Mouse (Mus musculus): ENCODE measurements at regions not wholly inside any gene's neighbourhood (a gene's known extent, or its start where the extent isn't known, plus 50 kb on each side); places are given as distances from the start of the nearest gene placed in this dataset.
"Not testable (repeated sequence)": the region's sequence is repeated elsewhere in the genome, so short reads cannot be mapped to it uniquely, and the experiment has no call there.

DNA sequence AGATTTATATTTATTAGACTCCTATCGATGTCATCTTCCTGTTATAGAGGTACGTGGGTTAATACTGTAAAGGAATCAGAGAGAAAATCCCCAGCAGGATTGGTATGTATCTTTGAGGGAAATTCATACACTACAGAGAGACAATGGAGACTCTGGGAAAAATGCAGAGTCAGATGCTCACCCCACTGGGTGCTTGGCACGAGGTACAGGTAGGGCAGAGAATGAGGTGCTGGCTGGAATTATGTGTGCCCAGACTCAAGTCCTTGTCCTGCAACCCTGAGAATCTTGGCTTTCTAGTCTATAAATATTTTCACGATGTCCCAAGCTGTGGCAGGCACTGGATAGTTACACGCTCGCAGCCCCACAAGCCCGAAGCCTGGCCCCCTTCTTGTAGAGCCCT lies 57.8 kb upstream of the Cry1 start:
- DNase-seq (ENCODE audit: low spot score in 2 of 2): no peak

DNA sequence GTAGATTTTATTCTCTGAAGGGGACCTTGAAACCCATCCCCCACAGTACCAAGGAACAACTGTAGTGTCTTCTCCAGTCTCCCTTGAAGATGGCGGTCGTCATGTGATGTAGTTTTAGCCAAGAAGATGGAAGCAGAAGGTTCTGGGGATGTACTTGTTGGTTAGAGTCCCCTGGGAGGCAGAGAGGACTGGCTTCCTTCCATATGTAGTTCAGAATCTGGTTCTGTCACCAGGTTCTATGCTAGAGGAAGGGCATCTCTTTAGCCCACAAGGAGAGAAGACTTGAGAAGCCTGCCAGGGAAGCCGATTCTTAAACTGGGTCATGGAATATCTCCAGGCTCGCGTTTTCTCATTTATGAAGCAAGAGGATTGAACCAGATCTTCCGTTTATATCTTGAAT lies 58.7 kb upstream of the Cry1 start:
- no peak for DNase-seq (ENCODE audit: low spot score in 2 of 2)

DNA sequence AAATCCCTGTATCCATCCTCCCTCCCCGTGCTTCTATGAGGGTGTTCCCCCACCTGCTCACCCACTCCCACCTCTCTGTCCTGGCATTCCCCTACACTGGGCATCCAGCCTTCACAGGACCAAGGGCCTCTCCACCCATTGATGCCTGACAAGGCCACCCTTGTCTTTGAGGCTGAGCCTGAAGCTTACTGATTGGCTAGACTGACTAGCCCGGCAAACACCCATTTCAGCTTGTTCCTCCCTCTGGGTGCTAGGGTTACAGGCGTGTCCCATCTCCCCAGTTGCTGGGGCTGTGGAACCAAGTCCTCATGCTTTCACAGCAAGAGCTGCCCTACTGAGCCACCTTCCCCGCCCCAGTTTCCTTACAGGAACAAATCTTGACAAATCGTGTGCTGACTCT lies 80.9 kb upstream of the Cry1 start:
- DNase-seq (ENCODE audit: low spot score in 2 of 2): no peak

DNA sequence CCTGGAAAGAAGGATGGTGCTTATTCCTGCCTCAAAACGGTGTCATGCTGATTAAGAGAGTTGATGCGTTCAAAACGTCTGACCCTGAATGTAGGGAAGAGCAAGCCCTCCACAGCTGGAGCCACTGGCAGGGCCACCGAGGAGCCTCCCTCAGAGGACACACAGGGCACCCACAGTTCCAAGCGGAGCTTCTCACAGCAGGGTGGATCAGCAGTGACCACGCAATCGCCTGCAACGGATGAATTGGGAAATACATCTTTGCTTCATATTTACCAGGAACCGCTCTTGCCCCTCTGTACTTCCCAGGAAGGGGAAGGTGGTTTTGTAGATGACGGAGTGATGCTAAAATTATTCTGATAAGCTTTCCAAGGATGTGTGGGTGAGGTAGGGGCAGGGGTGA lies 81.3 kb upstream of the Cry1 start:
- DNase-seq (ENCODE audit: low spot score in 2 of 2): no peak

DNA sequence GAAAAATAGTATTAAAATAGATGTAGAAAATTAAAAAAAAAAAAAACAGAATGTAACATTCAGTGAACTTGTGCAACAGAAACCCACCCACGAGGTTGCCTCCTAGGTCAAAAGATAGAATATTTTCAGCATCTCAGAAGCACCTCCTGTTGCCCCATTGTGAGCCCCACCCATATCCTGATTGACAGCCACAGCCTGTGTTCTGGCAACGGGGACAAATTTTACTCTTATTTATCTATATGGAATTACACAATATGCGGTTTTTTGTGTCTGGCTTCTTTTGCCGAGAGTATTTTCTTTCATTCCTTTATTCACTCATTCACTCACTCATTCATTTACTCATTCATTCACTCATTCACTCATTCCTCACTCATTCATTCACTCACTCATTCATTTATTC lies 81.9 kb upstream of the Cry1 start:
- no peak for DNase-seq (ENCODE audit: low spot score in 2 of 2)

DNA sequence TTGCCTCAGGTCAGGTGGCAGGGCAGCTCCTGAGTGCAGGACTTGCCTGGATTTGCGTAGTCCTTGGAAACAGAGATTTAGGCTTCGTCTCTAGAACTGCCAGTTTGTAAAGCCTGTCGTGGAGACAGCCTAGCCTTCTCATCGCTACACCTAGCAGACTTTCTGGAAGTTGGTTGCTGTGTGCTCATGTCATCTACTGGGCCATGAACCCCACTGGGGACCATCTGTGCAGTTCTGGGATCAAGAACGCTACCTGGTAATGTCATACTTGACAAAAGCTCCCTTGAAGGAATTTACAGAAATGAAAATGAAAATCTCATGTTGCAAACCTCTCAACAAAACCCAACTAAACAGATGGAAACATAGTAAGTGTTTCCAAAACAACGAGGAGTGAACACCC lies 85.3 kb upstream of the Cry1 start:
- no peak for DNase-seq (ENCODE audit: low spot score in 2 of 2)

DNA sequence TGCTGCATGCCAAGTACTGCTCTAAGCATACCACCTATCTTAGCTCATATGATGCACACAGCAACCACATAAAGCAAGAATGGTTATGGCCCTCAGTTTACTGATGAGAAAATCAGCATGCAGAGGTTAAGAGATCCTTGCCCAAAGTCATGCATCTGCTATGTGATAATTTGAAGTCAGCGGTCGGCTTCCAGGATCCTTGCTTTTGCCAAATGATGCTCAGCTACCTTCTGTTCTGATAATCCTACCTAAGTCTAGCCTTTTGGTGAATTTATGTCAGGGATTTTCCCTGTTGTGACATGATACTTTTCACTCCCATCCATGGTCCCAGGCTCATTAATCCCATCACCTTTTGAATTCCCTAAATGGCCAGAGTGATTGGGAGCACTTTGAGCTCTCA lies 91.9 kb upstream of the Cry1 start:
- DNase-seq (ENCODE audit: low spot score in 2 of 2): no peak

DNA sequence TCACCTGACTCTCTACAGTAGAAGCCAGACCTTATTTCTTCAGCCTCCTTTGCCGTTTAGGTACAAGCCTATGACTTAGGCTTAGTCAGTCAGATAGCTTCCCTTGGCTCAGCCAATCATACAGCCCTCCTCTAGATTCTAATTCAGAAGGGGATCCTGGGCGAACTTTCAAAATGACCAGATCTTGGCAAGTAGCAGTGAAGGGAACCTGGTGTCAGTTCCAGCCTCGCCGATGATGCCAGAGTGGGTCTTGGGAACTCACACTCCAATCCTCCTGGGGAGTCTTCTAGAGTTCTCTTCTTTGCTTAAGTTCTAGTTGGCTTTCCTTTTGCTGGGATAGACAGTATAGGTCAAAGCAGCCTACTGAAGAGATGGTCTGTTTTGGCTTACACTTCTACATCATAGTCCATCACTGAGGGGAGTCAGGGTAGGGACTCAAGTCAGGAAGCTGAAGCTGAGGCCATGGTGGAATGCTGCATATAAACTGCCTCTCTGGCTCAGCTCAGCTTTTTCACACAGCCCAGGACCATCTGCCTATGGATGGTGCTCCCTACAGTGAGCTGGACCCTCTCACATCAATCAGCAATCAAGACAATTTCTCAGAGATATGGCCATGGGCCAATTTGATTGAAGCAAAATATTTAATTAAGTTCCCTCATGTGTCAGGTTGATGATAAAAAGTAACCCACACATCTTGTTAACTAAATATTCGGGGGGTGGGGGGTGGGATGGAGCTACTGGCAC lies 94.7 kb upstream of the Btbd11 start:
- DNase-seq (ENCODE audit: low spot score in 2 of 2): no peak

DNA sequence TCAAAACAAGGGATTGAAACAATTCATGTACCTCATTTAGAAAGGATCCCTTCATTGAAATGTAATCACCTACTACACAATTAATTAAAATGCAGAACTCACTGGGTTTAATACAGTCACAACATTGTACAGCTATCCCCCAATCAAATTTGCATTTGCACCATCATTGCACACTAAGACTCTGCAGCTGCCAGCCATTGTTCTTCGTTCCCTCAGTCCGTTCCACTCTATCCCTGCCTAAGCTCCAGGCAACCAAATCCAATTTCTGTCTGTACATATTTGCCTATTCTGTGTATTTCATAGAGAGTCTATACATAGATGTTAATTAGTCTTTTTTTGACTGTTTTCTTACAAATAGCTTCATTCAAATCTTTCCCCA lies 94.1 kb upstream of the Btbd11 start:
- no peak for DNase-seq (ENCODE audit: low spot score in 2 of 2)

DNA sequence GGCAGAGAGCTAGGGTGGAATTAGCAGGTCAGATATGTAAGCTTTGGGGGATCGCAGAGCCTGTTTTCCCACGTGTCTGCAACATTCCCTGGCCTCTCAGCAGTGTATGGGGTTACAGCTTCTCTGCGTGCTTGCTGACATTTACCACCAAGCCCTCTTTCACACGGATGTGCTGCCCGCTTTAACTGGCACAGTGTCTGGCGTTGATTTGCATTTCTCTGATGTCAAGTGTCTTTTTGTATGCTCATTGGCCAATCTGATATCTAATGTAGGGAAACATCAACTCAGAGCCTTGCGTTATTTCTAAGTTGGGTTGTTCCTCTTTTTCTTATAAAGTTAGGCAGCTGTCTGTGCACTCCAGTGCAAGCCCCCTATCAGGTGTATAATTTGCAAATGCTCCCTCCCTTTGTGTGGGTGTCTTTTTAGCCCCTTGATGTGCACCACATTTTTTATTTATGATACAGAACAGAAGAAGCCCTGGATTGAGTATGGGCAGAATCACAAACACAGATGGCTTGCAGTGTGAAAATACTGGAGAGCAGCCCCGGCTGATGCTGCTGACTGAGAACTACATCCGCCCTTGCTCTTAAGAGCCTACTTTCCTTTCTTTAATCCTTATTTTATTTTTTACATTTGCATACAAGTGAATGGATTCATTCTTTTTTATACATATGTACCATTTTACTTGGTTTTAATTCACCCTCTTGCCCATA lies 93.4 kb upstream of the Btbd11 start:
- DNase-seq (ENCODE audit: low spot score in 2 of 2): no peak

DNA sequence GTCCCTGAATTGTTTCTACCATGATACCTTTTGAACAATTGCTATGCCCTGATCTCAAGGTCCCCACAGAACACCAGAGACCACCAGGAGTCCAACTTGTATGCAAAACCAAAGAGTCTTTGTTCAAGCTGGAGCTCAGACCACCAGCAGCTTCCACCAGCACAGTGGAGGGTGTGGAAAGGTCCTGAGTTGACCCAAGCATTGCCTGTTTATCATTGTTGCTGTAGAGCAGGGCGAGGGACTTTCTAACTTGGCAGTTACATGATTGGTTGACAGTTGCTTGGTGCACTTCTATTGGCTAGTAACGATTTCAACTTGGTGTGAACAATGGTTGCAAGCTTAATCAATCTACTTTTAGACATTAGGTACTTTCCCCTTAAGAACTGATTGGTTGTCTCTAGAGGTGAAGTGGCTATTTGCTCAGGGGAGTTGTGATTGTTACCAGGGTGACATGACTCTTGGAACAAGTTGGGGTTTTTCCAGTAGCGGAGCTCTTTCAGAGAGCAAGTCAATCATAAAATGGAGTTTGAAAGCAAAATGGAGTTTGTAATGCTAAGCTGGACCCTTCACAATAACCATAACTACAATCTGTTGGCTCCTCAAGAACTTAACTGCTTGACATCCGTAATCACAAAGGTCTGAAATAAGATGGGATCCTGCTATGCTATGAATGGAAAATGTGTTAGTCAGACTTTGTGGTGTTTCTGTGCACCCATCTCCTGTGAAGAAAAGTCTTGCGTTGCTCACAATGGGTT lies 91.3 kb upstream of the Btbd11 start:
- DNase-seq (ENCODE audit: low spot score in 2 of 2): no peak

DNA sequence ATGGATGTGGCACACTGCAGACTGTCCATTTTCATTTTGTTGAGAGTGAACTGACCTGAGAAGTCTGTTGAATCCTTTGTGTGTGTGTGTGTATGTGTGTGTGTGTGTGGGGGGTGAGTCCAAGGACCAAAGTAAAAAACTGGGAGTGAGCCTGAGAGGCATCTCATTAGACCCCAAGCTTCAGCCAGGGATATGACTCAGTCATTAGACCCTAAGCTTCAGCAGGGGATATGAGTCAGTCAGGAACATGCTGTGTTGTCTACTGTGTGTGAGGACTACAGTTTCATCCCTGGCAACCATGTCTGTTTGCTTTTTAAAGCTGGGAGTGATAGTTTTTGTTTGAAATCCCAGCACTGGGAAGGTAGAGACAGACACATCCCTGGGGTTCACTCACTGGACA lies 74.8 kb upstream of the Btbd11 start:
- no peak for DNase-seq (ENCODE audit: low spot score in 2 of 2)

DNA sequence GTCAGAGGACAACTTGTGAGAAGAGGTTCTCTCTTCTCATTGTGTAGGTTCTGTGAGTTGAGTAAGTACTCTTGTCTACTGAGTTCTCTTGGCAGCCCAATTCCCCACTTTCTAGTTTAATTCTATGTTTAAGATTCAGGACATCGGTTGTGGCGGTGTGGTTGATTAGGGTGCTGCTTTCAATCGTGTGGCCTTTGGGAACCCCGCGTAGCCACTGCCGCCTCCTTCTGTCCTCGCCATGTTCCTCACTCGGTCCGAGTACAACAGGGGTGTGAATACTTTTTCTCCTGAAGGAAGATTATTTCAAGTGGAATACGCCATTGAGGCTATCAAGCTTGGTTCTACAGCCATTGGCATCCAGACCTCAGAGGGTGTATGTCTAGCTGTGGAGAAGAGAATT lies 73.3 kb upstream of the Btbd11 start:
- DNase-seq (ENCODE audit: low spot score in 2 of 2): not testable (repeated sequence)

DNA sequence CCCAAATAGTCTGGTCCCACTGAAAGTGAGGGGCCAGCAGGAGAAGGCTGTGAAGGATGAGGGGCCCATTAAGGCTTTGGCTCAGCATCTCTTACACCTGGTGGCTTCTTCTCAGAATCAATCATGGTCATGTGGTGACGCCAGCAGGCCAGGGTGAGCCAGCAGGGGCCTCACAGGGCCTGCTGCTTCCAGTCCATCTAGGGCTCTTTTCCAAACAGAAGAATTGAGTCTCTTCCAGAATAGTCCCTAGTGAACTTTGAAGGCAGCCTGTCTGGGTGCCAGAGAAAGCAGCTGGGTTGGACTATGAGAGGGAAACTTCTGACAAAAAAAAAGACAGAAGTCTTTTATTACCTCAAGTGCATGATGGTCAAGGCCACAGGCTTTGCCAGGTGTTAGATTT lies 65.6 kb upstream of the Btbd11 start:
- no peak for DNase-seq (ENCODE audit: low spot score in 2 of 2)

DNA sequence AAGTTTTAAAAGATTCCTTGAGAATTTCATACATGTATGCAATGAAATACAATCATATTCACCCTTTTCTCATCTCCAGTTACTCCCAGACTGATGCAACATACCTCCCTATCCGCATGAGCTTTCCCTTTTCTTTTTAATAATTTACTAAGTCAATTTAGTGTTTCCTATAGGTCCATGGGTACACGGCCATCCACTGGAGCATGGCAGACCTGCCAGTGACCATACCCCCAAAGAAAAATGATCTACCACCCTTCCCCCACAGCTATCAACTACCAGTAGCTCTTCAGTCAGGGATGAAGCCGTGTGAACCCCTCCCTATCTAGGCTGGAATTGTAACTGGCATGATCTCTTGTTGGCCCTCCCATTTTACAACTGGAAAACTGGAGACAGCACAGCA lies 64.3 kb upstream of the Btbd11 start:
- no peak for DNase-seq (ENCODE audit: low spot score in 2 of 2)

DNA sequence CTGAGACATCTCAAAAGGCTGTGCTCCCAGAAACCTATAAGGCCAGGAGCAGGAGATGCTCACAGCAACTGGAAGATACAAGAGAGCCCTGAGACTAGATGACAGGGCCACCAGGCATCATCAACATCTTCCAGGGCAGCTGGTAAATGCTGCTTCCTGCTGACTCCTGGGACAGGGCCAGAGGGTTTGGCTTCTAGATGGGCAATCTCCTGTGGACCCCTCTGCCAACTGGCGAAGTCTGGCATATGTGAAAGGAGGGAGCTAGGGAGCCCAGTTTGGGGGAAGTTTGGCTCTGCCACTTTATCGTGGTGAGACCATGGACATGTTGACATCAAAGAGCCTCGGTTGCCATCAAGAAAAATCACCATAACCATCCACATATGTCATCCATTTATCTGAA lies 57.2 kb upstream of the Btbd11 start:
- no peak for DNase-seq (ENCODE audit: low spot score in 2 of 2)

DNA sequence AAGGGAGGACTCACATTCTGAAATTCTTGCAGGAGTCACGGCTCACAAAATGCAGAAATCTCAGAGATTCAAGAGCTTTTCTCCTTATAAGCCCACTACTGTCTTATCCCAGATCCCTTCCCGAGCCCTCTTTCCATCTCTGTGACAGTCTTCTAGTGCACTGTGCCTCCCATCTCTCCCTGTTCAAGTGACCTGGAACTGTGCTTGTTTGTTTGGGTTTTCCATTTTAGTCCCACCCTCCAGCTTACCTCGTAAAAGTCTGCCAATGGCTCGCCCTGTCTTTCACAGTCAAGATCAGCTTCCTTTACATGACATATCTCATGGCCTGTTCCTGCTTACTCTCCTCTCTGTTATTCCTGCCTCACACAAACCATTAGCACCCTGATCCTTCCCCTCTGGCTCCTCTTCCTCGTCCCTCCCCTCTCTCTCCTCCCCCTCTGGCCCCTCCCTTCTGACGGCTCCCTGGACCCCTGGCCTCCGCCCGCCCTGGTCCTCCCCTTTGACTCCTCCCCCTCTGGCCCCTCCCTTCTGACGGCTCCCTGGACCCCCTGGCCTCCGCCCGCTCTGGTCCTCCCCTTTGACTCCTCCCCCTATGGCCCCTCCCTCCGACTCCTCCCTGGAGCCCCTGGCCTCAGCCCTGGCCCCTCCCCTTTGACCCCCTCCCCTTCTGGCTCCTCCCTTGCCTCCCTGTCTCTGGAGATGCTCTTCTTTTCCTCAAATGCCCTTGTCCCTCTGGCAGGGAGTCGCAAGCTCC lies 55.5 kb upstream of the Btbd11 start:
- peak in 1 of 2 experiments; percentile 14 for DNase-seq (ENCODE audit: low spot score in 2 of 2)

All from spleen, postnatal 10 days (tissue).